Mouse (Mus musculus) thymus, postnatal 0 days (tissue): ENCODE measurements at regions not wholly inside any gene's neighbourhood (a gene's known extent, or its start where the extent isn't known, plus 50 kb on each side); places are given as distances from the start of the nearest gene placed in this dataset.

Experiments
- DNase-seq: peaks from one replicate; pipeline ENCODE4 v3.0.0-alpha.2; 2015; ENCODE audit warnings: low spot score

DNA sequence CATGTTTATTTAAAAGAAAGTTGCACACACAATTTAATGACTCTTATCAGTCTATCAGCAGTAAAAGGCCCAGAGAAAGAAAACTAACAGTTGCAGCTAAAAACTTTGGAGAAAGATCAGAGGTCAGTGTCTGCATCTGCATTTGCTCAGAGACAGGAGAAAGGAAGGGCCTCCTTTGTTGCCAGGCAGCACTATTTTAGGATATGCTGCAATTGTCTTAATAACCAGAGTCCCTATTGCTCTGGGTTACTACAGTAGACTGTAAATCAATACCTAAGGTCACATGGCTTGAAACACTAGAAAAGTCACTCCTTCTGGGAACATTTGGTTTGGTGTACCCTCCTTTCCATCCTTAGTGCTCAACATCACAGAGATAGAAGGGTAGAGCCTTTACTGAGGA, 175.7 kb downstream of the Hdgfl1 start:
- DNase-seq: no peak

DNA sequence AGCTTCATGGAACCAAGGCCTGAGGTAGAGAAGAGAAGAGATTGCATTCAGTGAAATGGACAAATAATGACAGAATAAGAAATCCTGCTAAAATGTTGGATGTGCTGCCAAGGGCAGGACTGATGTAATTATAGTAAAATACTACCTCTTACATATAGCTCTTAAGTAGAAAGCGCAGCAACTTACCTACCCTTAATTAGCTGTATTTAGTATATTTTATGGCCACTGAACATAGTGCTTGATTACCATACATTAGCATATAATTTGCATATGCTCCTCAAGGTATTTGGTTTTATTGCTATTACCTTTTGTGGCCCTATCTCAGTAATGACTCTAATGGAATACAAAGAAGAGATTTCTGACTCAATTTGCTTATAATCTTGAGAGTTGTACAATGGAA, 176.2 kb downstream of the Hdgfl1 start:
- no peak for DNase-seq

DNA sequence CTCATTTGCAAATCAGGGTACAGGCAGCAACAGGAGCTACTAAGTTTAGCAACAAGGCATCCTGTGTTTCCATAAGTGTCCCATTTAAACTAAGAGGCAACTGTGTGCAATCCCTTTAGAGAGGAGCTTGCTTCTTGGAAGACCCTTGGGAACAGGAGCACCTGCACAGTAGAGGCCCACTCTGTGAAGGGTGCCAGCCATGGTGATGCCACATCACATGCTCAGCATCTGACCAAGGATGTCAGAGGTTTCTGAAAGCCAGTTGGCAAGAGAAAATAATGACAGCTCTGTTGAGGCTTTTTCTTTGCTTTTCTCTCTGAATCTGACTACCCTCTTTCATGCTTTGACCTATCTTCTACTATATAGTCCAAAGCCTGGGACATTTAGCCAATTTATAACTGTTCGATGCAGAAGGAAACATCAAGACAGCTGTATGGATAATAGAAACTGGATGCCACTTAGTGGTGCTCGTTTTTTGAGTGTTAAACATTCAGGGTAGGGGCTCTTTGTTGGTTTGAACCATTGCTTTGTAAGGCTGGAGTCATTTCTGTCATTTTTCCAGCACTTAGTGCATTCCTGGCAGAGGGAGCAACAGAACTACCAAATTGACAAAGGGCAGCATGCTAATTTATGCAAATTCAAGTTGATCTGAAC, 193.9 kb downstream of the Hdgfl1 start:
- no peak for DNase-seq

GRCm38 (mm10) chr13:26569422-26569821, 200.5 kb downstream of the Hdgfl1 start:
- no peak for DNase-seq

GRCm38 (mm10) chr13:26564941-26565862, 204.8 kb downstream of the Hdgfl1 start:
- DNase-seq: no peak

DNA sequence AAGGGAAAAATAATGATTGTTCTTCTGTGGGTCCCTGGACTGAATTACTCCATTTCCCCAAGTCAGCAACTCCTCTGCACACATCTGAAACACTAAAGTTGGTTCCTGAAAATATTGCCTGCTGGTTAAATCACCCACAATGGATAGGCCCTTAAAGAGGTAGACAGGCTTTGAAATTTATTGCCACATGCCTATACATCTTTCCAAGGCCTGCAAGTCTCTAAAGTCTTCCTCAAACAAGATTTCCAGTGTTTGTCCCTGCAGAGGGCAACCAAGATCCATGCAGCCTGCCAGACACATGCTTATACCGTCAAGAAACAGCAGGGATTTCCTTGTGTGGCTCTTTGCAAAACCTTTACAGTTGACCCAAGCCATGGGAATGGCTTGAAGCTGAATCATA, 211.6 kb downstream of the Hdgfl1 start:
- no peak for DNase-seq

GRCm38 (mm10) chr13:26554266-26554665, 215.7 kb downstream of the Hdgfl1 start:
- no peak for DNase-seq

DNA sequence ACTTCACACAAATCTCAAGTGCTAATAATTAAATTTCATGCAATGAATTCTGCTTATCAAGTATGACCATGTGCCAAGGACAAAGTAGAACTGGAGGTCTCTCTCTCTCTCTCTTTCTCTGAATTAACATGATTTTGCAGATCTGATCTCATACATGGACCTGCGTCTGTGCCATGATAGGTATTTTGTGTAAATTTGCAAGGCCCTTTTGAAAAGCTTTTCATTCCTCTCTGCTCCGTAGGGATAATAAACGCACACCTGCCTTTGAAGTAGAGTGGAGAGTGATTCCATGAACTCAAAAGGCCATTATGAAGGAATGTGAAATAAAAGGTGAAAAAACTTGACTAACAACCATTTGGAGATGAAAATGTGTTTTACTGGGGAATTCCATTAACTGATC, 217.8 kb downstream of the Hdgfl1 start:
- no peak for DNase-seq

DNA sequence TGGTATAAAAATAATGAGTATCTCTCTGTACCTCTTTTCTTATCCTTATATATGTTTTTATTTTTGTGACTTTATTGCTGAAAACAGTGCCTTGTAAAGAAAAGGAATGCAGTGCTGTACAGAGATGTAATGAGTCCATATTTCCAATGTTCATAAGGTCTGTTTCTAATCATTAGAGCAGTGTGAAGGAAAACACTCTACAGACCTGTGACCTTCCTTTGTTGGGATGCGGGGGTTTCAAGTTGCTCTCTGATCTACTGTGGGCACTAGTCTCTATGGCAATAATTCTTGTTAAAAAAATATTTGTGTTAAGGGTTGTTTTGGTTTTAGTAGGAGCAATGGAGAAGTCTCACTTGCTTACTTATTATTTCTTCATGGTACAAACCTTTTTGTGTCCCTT, 231.0 kb downstream of the Hdgfl1 start:
- no peak for DNase-seq

DNA sequence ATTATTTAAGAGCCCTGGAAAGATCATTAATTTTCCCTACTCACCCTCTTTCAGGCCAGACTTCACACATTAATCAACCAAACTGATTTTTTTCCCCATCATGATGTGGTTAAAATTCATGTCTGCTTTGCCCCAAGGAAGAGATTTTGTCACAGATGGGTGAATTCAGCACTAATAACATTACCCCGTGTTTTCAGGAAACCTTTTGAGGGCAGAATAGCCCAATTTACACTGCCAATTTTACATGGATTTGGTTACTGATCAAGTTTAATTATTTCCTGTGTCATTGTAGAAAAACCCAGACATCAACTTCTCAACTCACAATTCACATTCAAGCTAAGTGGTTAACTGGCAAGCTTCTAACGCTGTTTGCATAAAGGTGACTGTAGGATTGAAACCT, 233.4 kb downstream of the Hdgfl1 start:
- no peak for DNase-seq

DNA sequence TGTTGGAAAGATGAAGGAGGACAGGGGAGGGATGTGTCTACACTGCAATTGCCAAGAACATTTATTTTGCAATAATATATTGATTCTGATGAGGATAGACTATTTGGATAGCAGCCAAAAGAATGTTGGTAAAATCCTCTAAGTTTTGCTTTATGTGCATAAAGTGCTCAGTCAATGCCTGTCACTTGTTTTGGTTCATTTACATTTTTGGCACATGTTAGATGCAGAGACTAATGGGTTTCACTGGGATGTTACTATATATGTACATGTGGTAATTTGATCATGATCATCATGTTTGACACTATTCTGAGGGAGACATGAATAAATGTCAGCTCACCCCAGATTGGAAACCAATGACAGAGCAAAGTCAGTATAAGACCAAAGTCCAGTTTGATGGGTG, 237.2 kb downstream of the Hdgfl1 start:
- DNase-seq: no peak

DNA sequence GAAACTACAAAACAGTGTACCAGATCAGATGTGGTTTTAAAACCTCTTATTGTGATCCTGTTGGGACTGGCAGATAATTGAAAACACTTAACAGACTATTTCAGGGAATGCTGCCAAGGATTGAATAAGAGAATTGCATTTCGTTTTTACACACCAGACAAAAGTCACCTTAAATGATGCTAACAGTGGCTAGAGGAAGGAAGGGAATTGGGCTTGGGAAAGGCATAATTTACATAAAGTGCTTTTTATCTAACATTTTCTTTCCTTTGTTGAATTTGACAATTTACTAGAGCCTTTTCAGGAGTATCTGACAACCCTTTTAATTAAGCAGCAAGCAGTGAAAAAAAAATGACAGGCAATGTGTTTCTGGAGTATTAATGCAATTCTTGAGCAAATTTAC, 250.9 kb downstream of the Hdgfl1 start:
- no peak for DNase-seq

DNA sequence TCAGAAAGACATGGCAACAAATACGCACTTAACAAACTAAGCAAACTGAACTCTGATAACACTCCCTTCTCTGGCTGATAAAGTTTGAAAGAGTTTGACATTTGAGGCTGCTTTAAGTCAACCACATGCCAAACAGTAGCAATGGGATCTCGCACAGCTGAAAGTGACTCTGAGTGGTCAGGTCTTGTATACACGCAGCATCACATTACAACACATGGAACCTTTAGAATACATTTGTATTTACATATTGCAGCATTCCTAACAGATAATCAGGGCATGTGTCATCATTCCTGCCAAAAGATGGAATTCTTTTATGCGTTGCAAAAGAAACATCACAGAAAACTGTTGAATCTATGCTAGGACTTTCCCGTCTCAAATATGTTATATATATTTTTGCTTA, 251.5 kb downstream of the Hdgfl1 start:
- DNase-seq: no peak

DNA sequence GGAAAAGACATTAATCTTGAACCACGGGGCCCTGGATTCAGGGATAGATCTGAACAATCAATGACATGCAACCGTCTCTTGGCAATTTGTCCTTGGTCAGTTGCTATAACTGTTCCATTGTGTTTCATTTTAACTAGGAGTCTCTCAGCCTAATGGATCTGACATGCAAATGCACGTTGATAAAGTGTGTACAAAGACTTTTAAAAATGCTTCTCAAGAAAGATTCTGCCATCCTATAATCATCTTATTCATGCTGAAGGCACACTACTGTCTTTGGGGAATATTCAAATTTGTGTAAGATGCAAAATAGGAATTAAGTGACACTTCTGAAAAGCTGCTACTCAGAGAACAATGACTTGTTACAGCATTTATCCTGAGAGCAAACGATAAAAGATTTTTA, 252.3 kb downstream of the Hdgfl1 start:
- no peak for DNase-seq

DNA sequence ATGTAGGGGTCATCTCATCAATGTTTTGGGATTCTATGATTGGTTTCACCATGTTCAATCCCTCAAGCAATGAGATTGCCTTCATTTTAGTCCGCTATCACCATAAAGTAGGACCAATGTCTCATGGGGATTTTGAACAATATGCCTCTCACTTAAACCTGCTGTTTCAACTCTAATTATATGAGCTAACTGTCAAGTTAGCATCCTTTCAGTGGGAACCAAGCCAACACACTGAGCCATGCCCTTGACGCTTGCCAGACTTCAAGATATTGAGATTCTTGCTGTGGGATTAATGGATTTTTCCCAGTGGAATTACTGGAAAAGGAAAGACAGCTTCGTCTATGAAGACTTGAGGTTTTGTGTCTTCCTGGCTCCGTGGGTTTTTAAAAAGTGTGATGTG, 259.5 kb downstream of the Hdgfl1 start:
- DNase-seq: no peak

GRCm38 (mm10) chr13:26509841-26510240, 260.1 kb downstream of the Hdgfl1 start:
- DNase-seq: no peak

DNA sequence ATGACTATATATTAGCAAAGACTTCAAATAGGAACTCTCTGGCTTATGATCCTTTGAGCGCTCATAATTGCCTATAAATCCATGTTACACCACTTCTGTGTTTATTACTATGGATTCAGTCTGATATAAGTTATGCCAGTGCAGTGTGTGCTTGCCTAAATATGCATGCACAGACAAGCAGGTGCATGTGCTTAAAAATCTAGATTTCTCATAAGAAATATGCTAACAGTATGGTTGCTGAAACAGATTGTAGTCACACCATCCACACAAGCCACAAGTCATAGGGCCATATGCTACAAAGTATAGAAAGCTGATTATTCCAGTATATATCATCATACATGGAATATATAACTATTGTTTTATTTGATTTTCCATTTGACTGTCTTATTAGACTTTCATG, 266.2 kb downstream of the Hdgfl1 start:
- no peak for DNase-seq

- no peak for DNase-seq
Observed at GRCm38 (mm10) chr13:26497086-26497485, 272.9 kb downstream of the Hdgfl1 start.

DNA sequence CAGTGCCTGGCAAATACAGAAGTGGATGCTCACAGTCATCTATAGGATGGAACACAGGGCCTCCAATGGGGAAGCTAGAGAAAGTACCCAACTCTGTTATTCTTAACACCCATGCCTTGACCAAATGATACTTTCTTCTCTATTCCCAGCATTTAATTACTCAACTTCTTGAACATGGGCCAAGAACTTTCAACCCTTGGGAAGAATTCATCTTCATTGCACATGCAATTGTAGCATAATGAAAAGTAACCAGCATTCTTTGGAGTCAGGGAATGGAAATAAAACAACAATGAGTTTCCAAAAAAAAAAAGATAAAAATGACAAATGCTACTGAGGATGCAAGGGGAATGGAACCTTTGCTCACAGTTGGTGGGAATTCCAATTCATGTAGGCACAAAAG, 274.1 kb downstream of the Hdgfl1 start:
- DNase-seq: no peak

GRCm38 (mm10) chr13:26469343-26469742, 300.6 kb downstream of the Hdgfl1 start:
- no peak for DNase-seq

DNA sequence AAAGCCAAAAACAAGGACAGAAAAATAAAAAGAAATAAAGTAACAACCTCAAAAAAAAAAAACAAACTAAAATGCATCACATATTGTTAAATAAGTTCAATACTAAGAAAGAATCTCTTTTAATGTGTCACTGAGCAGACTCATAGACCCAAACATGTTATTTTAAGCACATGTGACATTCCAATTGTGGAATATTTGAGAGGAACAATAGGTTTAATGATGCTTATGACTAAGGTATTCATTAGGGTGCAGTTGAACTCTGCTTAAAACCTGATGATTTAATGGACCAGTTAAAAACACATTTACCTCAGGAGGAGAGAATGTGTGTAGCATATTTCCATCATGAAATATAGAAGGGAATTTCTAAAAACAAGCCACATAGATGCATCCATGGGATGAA, 302.4 kb downstream of the Hdgfl1 start:
- DNase-seq: no peak

- DNase-seq: no peak
Observed at GRCm38 (mm10) chr13:26464523-26464922, 305.4 kb downstream of the Hdgfl1 start.

DNA sequence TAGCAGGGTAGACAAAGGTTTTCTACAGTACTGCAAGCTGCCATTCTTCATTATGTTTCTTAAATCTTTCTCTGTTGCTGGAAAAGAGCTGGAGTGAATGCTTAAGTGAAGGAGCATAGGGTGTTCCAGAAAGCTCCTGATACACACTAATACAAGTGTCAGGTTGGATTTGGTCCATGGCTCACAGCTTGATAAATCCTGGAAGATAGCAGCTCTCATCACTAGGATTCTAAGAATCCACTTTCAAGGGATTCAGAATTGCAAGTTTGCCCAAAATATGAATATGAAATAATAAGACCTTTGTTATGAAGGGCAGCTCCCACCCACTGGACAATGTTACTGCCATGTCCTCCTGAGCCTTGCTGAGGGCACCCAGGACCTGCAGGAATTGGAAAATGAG, 305.9 kb downstream of the Hdgfl1 start:
- no peak for DNase-seq
